Mouse (Mus musculus): ENCODE measurements around the gene Fgfr2.

Fgfr2 gene

GRCm38 (mm10) chr7:130649257-130649656 lies 2473.9 kb downstream of the Fgfr2 start:
- in situ Hi-C loops (cut with MboI, MseI): no loop called here

- in situ Hi-C loops (cut with MboI, MseI): no loop called here
Observed at GRCm38 (mm10) chr7:130648061-130648460, 2475.1 kb downstream of the Fgfr2 start.

GRCm38 (mm10) chr7:130646762-130647139 lies 2476.4 kb downstream of the Fgfr2 start:
- in situ Hi-C loops (cut with MboI, MseI): no loop called here

GRCm38 (mm10) chr7:130645994-130646761 lies 2477.0 kb downstream of the Fgfr2 start:
- in situ Hi-C loops (cut with MboI, MseI): no loop called here

GRCm38 (mm10) chr7:130645332-130645993 lies 2477.7 kb downstream of the Fgfr2 start:
- in situ Hi-C loops (cut with MboI, MseI): no loop called here

GRCm38 (mm10) chr7:130640681-130641080 lies 2482.5 kb downstream of the Fgfr2 start:
- in situ Hi-C loops (cut with MboI, MseI): no loop called here

- in situ Hi-C loops (cut with MboI, MseI): loop anchor here in 1 of 2 experiments (5.0 kb wide), 1 partner anchor 91 kb away; no protein-coding TSS in a partner anchor
Observed at GRCm38 (mm10) chr7:130637811-130638210, 2485.3 kb downstream of the Fgfr2 start.

GRCm38 (mm10) chr7:130636902-130637301 lies 2486.2 kb downstream of the Fgfr2 start:
- in situ Hi-C loops (cut with MboI, MseI): loop anchor here in 1 of 2 experiments (5.0 kb wide), 1 partner anchor 90 kb away; no protein-coding TSS in a partner anchor

GRCm38 (mm10) chr7:130636274-130636673 lies 2486.9 kb downstream of the Fgfr2 start:
- in situ Hi-C loops (cut with MboI, MseI): loop anchor here in 1 of 2 experiments (5.0 kb wide), 1 partner anchor 89 kb away; no protein-coding TSS in a partner anchor

GRCm38 (mm10) chr7:130635212-130635611 lies 2487.9 kb downstream of the Fgfr2 start:
- in situ Hi-C loops (cut with MboI, MseI): loop anchor here in 1 of 2 experiments (5.0 kb wide), 1 partner anchor 88 kb away; no protein-coding TSS in a partner anchor

GRCm38 (mm10) chr7:130634259-130634871 lies 2488.8 kb downstream of the Fgfr2 start:
- in situ Hi-C loops (cut with MboI, MseI): no loop called here

- in situ Hi-C loops (cut with MboI, MseI): no loop called here
Observed at GRCm38 (mm10) chr7:130632379-130632732, 2490.8 kb downstream of the Fgfr2 start.

GRCm38 (mm10) chr7:130631553-130632378 lies 2491.4 kb downstream of the Fgfr2 start:
- in situ Hi-C loops (cut with MboI, MseI): no loop called here

GRCm38 (mm10) chr7:130630956-130631355 lies 2492.2 kb downstream of the Fgfr2 start:
- in situ Hi-C loops (cut with MboI, MseI): no loop called here

- in situ Hi-C loops (cut with MboI, MseI): no loop called here
Observed at GRCm38 (mm10) chr7:130629999-130630398, 2493.2 kb downstream of the Fgfr2 start.

GRCm38 (mm10) chr7:130628601-130629000 lies 2494.5 kb downstream of the Fgfr2 start:
- in situ Hi-C loops (cut with MboI, MseI): no loop called here

GRCm38 (mm10) chr7:130625361-130625760 lies 2497.8 kb downstream of the Fgfr2 start:
- in situ Hi-C loops (cut with MboI, MseI): no loop called here

- in situ Hi-C loops (cut with MboI, MseI): no loop called here
Observed at GRCm38 (mm10) chr7:130624299-130624698, 2498.9 kb downstream of the Fgfr2 start.

GRCm38 (mm10) chr7:130622359-130622758 lies 2500.8 kb downstream of the Fgfr2 start:
- in situ Hi-C loops (cut with MboI, MseI): no loop called here

GRCm38 (mm10) chr7:130621953-130622352 lies 2501.2 kb downstream of the Fgfr2 start:
- in situ Hi-C loops (cut with MboI, MseI): no loop called here

- in situ Hi-C loops (cut with MboI, MseI): no loop called here
Observed at GRCm38 (mm10) chr7:130621068-130621467, 2502.1 kb downstream of the Fgfr2 start.

All from T-helper 17 cell (primary cell).